Mouse (Mus musculus): ENCODE data around the gene Atrn. TPM values are rescaled to one million over a fixed set of nuclear protein-coding genes. Genes with fewer than 3 reads are reported as not detected.

Atrn gene
- polyA plus RNA-seq (2015; fragmentation: Nextera tagmentation; extraction: Ambion mirVana): 4.8 and 5.7 TPM in 2 replicates

GRCm38 (mm10) chr2:130905751-130906583 is at the start of gene Atrn, which contains the start of gene 4930402H24Rik:
Gene Atrn, plus strand, starts transcription at chr2:130906495.
Gene 4930402H24Rik, minus strand, starts transcription at chr2:130906406.

DNA sequence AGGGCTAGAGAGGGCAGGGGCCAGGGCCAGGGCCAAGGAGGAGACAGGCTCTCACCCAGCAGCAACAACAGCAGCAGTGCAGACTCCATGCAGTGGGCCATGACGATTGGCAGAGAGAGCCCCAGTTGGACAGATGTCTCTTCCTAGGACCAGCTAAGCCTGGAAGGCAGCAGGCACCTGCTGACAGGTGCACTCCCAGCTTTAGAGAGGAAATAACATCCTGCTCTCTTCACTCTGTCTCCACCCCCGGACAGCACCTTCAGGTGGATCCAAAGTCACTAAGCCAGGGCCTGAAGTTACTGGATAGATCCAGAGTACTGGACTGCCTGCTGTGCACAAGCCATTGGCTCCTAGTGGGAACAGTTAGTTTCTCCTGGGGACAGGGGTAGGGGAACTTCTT is 136.7 kb downstream of the Atrn start, which contains the start of gene Gfra4:
Gene Gfra4 (minus strand): TSS at position 101 of the 400 bp plus-strand sequence.

DNA sequence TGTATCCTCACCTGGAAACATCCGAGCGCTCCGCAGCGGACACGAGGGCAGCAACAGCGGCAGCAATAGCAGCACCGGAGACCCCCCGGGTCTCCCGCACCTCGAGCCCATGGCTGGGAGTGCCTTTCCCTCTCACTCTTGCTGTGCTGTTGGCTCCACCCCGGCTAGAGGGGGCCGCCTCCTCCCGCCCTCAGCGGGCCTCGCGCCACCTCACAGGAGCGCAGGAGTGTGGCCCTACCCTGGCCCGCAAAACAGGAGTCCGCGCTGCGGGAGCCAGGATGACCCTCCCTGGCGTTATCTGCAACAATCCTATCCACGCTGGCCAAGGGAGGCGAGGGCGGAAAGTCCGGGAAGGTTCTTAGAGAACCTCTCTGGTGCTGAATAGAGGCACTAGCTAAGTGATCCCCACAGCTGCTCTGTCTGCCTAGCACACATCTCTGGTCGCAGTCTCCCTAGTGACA is 157.1 kb downstream of the Atrn start, which contains the start of gene Adam33:
Gene Adam33 (minus strand): TSS at position 411 of the 461 bp plus-strand sequence.

Small RNA genes lying within 50 kb of the gene (microRNA-seq; reads per million reads assigned to microRNA genes)
- gene Mir6973b (ENCODE audit: borderline replicate concordance, insufficient number of aligned reads): not detected

Other genes with a start within 250 kb of the Atrn start
- gene Ddrgk1, start 241.8 kb upstream of the Atrn start, polyA plus RNA-seq (2015; fragmentation: Nextera tagmentation; extraction: Ambion mirVana): 107 and 142 TPM in 2 replicates
- gene Itpa, start 238.9 kb upstream of the Atrn start, polyA plus RNA-seq (2015; fragmentation: Nextera tagmentation; extraction: Ambion mirVana): 117 and 163 TPM in 2 replicates
- 0.47 and 2.6 TPM in 2 replicates for gene Slc4a11, start 209.0 kb upstream of the Atrn start, polyA plus RNA-seq (2015; fragmentation: Nextera tagmentation; extraction: Ambion mirVana)
- gene 4930402H24Rik, start 89 bp upstream of the Atrn start, polyA plus RNA-seq (2015; fragmentation: Nextera tagmentation; extraction: Ambion mirVana): 16.4 and 17.2 TPM in 2 replicates
- 9.1 and 10.3 TPM in 2 replicates for gene Gfra4, start 136.6 kb downstream of the Atrn start, polyA plus RNA-seq (2015; fragmentation: Nextera tagmentation; extraction: Ambion mirVana)
- 12.5 and 13.5 TPM in 2 replicates for gene Adam33, start 157.3 kb downstream of the Atrn start, polyA plus RNA-seq (2015; fragmentation: Nextera tagmentation; extraction: Ambion mirVana)
- 1.2 TPM in 2 replicates for gene Siglec1, start 180.3 kb downstream of the Atrn start, polyA plus RNA-seq (2015; fragmentation: Nextera tagmentation; extraction: Ambion mirVana)
- gene Hspa12b, start 220.8 kb downstream of the Atrn start, polyA plus RNA-seq (2015; fragmentation: Nextera tagmentation; extraction: Ambion mirVana): 5.6 and 6.3 TPM in 2 replicates
- gene Gm11037, start 227.0 kb downstream of the Atrn start, polyA plus RNA-seq (2015; fragmentation: Nextera tagmentation; extraction: Ambion mirVana): not detected in 2 replicates